Mouse (Mus musculus) layer of hippocampus, adult 9-11 months (tissue): ENCODE measurements around the gene Mrpl20.

Experiments
- DNase-seq: peaks from one replicate; pipeline ENCODE4 v3.0.0; 2022

The Mrpl20 gene

GRCm38 (mm10) chr4:155802741-155803339 is at the start of gene Mrpl20:
Gene Mrpl20 (plus strand): TSS chr4:155802878.
- DNase-seq: no peak

DNA sequence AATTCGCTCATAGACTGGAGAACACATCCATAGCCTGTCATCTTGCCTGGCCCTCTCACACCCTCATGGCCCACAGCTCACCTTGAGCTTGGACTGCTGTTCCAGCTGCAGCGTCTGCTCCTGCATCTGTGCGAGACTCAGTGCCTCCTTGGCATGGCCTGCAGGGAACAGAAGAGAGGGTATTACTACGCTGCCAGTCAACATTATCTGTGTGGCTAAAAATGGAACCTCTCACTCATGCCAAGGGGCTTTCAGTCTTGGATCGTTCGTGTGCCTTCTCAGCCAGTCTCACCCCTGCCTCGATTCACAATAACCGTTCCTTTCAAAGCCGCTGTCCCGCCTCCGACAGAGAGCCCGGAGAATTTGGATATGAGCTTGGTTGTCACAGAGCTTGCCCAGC is 45.7 kb upstream of the Mrpl20 start:
- DNase-seq: no peak

GRCm38 (mm10) chr4:155759862-155760612 is 42.6 kb upstream of the Mrpl20 start:
- DNase-seq: no peak

GRCm38 (mm10) chr4:155760613-155761355 is 41.9 kb upstream of the Mrpl20 start, which contains the start of gene Atad3a:
Gene Atad3a (minus strand): TSS chr4:155761093.
- DNase-seq: peak; percentile 96

GRCm38 (mm10) chr4:155761356-155762099 is 41.1 kb upstream of the Mrpl20 start:
- DNase-seq: no peak

DNA sequence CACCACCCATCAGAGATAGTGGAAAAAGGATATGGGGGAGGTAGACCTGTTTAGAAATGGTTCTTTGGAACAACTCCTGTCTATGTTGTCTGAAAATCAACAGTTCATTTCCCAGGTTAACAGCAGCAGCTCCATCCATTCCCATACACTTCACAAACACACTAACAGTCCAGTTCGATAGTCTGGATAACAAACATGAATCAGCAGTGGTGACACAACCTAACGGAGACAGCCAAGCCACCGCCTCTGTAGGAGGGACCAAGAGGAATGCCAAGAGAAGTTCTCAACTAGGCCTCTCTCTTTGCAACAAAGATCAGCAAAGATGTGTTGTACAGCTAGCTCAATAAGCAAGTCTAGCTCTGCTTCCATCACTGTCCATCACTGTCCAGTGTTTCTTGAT is 40.3 kb upstream of the Mrpl20 start:
- DNase-seq: no peak

- no peak for DNase-seq
Observed at GRCm38 (mm10) chr4:155769496-155769879, 33.2 kb upstream of the Mrpl20 start.

GRCm38 (mm10) chr4:155769880-155770512 is 32.7 kb upstream of the Mrpl20 start:
- DNase-seq: peak; percentile 86

DNA sequence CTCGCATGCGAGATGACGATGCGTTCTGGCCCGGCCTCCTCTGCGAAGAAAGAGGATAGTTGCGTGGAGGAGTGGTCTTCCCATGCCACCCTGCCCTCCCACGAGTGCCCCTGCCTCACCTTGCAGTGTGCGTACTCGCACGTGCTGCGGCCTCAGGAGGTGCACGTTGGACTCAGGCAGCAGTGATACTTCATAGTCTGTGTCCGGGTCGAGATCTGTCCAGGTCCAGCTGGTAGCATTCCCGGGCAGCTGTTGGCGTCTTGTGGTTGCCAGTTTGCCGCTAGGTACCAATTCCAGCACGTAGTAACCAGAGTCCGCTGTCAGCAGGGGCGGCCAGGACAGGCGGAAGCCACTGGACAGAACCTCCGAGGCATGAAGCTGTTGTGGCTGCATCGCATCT is 32.1 kb upstream of the Mrpl20 start:
- DNase-seq: no peak

- DNase-seq: no peak
Observed at GRCm38 (mm10) chr4:155771706-155772105, 31.0 kb upstream of the Mrpl20 start.

DNA sequence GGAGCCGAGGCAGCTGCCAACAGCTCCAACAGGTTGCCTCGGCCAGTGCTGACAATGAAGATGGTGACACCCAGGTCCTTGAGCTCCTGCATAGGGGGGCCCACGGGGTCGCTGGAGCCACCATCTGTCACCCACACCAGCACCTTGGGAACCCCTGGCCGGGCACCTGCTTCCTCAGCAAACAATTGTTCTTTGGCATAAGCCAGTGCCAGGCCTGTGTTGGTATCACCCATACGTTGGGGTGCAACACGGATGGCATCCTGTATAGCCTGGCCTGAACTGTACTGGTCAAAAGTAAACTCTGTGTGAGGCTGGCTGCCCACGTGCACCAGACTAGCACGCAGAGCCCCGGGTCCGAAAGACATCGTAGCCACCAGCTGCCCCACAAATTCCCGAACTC is 29.9 kb upstream of the Mrpl20 start:
- DNase-seq: no peak

GRCm38 (mm10) chr4:155773335-155774078 is 29.2 kb upstream of the Mrpl20 start:
- no peak for DNase-seq

- peak; percentile 88 for DNase-seq
Observed at GRCm38 (mm10) chr4:155774280-155774754, 28.4 kb upstream of the Mrpl20 start, which contains the start of gene Vwa1. Gene Vwa1 (minus strand): TSS chr4:155774698.

DNA sequence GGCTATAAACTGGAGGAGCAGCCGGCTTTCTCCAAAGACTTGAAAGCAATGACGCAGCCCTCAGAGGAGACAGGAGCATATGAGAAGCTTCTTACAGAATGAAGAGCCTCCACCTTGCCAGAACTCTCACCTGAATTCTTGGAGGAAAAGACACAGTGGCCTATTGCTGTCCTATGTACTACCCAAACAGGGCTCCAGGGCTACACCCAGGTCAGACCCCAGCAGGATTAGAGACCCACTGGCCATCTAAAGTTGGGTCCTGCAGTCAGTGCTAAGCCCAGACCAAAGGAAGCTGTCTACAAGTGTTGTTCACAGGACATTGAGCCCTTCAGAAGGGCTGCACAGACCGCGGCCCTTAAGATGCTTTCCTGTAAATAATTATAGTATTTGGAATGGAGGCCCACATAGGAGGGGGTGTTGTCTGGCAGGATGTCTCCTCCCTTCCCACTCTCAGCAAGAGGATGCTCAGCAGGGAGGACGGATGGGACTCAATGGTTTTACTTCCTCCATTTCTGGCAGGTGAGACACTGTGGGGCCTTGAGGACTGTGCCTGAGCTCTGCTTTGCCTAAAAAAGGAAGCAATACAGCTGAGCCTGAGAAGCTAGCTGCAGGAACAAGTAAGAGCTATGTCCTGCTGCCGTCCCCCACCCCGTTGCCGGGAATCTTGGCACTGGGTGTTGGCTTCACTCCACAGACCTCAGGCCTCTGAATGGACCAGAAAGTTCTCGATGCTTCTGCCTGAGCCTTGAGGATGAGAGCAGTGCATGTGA is 27.5 kb upstream of the Mrpl20 start:
- peak; percentile 65 for DNase-seq

GRCm38 (mm10) chr4:155775855-155776254 is 26.8 kb upstream of the Mrpl20 start:
- DNase-seq: no peak

- DNase-seq: peak; percentile 47
Observed at GRCm38 (mm10) chr4:155776704-155777335, 25.9 kb upstream of the Mrpl20 start.

DNA sequence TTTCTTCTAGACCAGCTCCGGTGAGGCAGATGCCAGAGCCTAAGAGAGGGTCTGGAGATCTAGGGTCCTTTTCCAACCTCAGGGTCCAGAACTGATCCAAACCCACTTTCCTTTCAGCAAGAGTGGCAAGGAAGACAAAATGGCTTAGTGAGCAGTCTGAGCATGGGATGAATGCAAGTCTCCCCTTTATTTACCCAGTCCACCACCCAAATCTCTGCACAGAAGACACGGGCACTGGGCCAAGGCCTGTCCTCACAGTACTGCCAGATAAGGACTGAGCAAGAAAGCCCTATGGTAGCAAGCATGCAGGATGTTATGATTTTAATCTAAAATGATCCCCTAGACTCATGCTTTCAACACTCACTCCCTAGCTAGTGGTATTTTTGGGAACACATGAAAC is 24.9 kb upstream of the Mrpl20 start:
- no peak for DNase-seq

DNA sequence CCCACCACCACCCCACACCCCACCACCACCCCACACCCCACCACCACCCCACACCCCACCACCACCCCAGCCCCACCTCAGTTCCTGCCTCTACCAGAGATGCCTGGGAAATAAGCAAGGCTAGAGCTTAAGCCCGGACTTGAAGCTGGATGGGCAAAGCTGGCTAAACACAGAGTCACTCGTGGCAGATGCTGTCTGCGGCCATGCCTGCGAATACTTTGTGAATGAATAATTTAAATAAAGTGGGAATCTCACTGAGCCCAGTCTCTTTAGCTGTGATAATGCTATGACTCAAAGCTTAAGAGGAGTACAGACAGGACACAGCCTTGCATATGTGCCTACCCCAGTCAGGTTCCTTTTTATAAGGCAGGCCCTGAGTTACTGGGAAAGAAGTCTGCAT is 23.2 kb upstream of the Mrpl20 start:
- no peak for DNase-seq

DNA sequence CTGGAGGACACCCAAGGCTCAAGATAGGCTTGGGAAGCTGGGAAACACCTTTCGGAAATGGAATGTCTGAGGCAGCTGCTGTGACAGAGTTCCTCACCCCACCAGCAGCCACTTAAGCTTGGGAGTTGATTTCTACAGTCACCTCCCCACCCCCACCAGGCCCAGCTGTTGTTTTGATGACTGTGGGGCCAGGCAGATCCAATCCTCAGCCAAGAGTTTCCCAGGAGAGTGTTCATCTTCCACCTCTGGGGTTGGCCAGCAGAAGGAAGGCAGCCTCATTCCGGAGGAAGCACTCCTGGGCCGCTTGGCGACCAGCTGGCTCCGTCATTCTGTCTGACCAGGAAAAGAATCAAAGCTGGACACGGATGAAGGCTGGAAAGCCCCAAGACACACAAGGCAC is 21.8 kb upstream of the Mrpl20 start:
- DNase-seq: no peak

- no peak for DNase-seq
Observed at GRCm38 (mm10) chr4:155783486-155784080, 19.1 kb upstream of the Mrpl20 start.
